Mouse (Mus musculus) hematopoietic stem cell, adult 5-6 weeks (primary cell): ENCODE measurements around the gene Naa40. TPM values are rescaled to one million over a fixed set of nuclear protein-coding genes. Genes with fewer than 3 reads are reported as not detected.

Experiments
- ATAC-seq, 2 experiments: fragments of 125-278 bp in 1 of 2; replicated peaks in 1 of 2; 2 replicates each; pipeline ENCODE4 v1.8.0; 2016 to 2017; ENCODE audit warnings: inconsistent platforms in 2 of 2, mild to moderate bottlenecking in 2 of 2, moderate number of reproducible peaks in 2 of 2, low read depth in 1 of 2, moderate TSS enrichment in 1 of 2; ENCODE audit not compliant: low FRiP score in 2 of 2, poor library complexity in 2 of 2, severe bottlenecking in 2 of 2, insufficient read depth in 1 of 2, low TSS enrichment in 1 of 2
- total RNA-seq: library from RNA; stranded (forward); fragments of 172-1452, 232-1000 nt; gene quantifications from 2 replicates; pipeline ENCODE4 v1.2.3, GENCODE M21; 2017

Gene Naa40
- 39.5 and 43.1 TPM in 2 replicates for total RNA-seq

DNA sequence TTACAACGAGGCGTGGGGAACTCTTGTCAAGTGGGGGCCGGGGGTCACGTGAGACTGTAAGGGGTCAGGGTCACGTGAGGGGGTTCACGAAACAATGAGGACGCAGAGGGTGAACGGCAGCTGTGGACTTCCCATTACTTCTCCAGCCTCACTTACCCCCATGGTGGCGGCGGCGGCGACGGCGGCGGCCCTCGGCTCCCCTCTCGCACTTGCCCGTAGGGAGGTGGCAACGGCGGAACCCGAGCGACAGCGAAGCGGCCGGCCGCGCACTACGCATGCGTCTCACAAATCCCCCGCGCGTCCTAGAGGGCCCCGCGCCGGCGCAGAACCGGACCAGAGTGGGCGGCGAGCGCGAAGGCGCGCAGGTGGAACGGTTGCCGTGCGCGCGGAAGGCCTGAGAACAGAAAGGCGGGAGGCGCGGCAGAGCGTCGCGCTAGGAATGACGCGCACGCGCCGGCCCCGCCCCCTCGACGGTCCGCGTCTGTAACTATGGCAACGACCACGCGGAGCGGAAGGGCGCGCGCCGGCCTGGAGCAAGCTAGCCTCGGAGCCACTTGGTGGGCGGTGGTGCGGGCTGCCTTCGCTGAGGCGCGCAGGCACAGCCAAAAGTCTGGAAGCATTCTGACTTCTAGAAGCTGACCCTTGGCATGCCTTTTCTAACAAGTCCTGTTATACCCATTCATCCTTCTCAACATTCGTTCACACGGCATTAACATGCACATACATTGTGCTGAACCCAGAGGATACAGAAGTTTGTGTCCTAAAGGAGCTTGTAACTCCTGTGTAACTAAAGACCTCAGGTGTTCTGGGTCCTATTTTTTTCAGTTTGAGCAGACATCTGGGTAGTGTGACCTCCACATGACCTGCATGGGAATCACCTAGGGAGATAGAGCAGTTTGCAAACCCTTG is at the start of gene Naa40:
Gene Naa40 (minus strand): TSS at position 402 of the 909 bp plus-strand sequence.
- peak; percentile 79 to 92 for ATAC-seq

GRCm38 (mm10) chr19:7289767-7290166 is 48.8 kb upstream of the Naa40 start:
- ATAC-seq: no peak

DNA sequence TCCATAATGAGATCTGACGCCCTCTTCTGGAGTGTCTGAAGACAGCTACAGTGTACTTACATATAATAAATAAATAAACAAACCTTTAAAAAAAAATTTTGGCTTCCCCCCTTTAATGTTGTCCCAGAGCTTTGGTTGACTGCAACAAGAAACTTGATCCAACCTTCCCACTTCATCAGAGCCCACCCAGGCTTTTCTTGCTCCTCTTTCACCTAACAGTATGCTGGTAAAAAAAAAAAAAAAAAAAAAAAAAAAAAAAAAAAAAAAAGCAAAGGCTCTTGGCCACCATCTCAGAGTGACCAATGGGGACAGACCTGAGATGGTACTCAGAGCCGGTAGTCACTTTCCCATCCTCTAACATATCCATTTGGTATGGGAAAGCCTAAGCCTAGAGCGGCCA is 47.3 kb upstream of the Naa40 start:
- no peak for ATAC-seq

DNA sequence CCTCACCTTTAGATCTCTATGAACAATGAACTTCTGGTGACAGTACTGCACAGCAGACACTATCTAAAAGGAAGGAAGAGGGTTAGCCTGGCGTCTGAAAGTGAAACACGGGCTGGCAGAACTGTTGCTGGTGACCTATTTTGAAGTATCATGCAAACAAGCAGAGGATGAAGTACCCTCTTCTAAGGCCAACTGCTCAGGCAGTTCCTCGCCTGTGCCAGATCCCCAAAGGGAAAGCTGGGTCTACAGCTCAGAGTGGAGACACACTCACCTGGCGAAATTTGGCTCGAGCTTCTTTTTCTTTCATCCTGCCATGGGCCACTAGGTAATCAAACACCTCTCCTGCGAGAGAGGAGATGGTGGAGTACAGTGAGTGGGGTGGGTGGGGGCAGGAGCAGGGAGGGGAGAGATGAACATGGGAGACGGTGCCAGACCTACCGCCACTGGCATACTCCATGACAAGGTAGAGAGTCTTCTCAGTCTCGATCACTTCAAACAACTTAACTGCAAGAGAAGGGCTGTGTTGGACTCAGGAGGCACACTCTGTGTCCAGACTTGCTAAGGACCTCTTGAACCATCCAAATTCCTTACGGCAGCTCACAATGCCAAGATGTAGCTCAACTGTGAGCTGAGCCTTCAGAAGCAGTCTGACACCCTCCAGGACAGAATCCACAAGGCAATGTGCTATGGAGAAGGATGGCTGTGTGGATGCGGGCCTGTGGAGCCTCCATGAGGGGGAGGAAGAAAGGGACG is 45.8 kb upstream of the Naa40 start:
- ATAC-seq: no peak

- ATAC-seq: no peak
These were observed 39.8 kb upstream of the Naa40 start for GRCm38 (mm10) chr19:7280557-7281330.

GRCm38 (mm10) chr19:7279114-7279513 is 38.1 kb upstream of the Naa40 start:
- peak; percentile 29 to 30; a peak in 1 of 4 replicates for ATAC-seq

- ATAC-seq: no peak
These were observed 37.4 kb upstream of the Naa40 start for GRCm38 (mm10) chr19:7278200-7278906.

DNA sequence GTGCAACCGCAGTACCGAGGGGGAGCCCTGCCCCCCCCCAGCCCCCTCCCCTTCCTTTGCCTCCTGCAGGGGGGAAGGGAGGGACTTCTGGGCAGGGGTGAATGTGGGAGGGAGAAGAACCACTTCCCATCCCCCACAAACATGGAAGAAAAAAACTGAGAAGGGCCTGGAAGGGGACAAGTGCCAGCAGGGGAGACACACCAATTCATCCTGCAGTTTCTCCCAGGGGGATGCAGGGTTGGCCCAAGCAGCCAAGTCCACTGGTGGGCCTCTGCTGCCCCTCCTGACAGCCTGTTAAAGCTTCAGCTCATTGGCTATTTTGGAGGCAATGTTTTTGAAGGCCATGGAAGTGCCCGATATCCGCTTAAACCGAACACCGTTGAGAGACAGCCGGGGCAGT is 35.8 kb upstream of the Naa40 start:
- ATAC-seq: no peak

DNA sequence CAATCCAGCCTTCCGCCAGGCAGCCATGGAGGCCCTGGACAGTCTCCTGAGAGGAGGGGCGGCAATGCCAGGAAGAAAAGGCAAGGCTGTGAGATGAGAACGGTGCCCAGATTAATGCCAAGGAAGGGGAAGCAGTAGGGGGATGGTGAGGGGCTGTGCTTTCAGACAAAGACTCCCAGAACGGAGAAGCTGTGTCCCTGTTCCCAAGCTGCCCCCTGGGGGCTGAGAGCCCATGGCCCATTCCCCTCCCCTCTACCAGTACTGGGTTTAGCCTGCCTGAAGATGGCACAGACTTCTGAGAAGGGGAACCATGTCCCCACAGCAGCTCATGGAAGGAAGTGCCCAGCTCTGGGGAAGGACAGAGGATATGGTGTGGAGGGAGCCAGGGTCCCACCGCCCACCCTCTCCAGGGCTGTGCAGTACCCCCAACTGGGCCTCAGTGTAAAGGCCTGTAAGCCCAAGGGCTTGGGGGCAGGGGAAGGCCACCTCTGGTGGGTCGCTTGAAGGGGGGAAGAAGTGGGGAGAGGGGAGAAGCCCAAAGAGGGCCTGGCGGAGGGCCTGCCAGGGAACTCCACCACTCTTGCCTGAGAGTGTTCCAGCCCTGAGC is 35.2 kb upstream of the Naa40 start:
- no peak for ATAC-seq

- ATAC-seq: no peak
These were observed 34.3 kb upstream of the Naa40 start for GRCm38 (mm10) chr19:7275131-7275789.

DNA sequence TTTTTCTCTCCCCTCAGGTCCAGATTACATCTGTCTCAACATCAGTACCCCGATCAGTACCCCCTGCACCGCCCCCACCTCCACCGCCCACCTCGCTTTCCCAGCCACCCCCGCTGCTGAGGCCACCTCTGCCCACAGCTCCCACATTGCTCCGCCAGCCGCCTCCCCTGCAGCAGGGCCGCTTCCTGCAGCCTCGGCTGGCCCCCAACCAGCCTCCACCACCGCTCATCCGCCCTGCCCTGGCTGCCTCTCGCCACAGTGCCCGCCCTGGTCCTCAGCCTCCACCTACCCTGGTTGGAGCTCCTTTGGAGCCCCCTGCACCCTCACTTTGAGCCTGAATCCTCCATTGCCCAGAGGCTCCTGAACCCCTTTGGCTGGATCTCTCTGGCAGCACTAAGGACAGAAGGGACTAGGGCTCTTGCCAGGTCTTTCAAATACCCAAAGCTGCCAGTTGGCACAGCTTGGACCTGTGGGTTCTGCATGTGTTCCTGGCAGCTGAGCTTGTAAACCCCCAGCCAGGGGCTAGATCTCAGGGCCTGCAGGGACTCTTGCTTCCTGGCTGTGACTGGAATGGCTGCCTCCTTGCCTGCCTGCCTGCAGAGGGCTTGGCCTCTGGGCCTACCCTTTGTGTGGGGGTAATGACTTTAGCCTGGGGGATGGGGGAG is 33.5 kb upstream of the Naa40 start:
- peak; percentile 55 to 68; a peak in 3 of 4 replicates for ATAC-seq

GRCm38 (mm10) chr19:7273486-7273885 is 32.5 kb upstream of the Naa40 start:
- no peak for ATAC-seq

- no peak for ATAC-seq
These were observed 28.5 kb upstream of the Naa40 start for GRCm38 (mm10) chr19:7269290-7270044.

DNA sequence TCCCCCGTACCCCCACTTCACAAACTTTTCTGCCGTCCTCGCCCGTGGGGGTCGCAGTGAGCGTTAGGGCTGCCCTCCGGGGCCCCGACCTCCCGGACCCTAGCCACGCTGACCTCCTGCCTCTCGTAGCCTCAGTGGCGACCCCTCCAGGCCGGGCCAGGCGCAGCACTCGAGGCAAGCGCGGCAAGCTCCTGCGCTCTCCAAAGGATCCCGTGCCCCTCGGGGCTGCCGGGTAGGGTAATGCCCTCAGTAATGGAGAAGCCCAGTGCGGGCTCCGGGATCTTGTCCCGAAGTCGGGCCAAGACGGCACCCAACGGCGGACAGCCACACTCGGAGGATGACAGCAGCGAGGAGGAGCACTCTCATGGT is 27.7 kb upstream of the Naa40 start:
- ATAC-seq: peak in 1 of 2 experiments; percentile 46; a peak in 1 of 4 replicates
